Mouse (Mus musculus) liver, adult 10 weeks (tissue): ENCODE measurements around the gene D830030K20Rik. TPM values are rescaled to one million over a fixed set of nuclear protein-coding genes. Genes with fewer than 3 reads are reported as not detected.

Source experiments
- polyA plus RNA-seq: library from polyadenylated mRNA; stranded (reverse); fragments of 350-450 nt; fragmentation: Illumina TruSeq; extraction: RNeasy Lipid Tissue Mini Kit (QIAGEN cat#74804); gene quantifications from one replicate; pipeline ENCODE4 v1.2.3, GENCODE M21; 2014; ENCODE audit warnings: low read depth, low replicate concordance

D830030K20Rik gene
- polyA plus RNA-seq = not detected

DNA sequence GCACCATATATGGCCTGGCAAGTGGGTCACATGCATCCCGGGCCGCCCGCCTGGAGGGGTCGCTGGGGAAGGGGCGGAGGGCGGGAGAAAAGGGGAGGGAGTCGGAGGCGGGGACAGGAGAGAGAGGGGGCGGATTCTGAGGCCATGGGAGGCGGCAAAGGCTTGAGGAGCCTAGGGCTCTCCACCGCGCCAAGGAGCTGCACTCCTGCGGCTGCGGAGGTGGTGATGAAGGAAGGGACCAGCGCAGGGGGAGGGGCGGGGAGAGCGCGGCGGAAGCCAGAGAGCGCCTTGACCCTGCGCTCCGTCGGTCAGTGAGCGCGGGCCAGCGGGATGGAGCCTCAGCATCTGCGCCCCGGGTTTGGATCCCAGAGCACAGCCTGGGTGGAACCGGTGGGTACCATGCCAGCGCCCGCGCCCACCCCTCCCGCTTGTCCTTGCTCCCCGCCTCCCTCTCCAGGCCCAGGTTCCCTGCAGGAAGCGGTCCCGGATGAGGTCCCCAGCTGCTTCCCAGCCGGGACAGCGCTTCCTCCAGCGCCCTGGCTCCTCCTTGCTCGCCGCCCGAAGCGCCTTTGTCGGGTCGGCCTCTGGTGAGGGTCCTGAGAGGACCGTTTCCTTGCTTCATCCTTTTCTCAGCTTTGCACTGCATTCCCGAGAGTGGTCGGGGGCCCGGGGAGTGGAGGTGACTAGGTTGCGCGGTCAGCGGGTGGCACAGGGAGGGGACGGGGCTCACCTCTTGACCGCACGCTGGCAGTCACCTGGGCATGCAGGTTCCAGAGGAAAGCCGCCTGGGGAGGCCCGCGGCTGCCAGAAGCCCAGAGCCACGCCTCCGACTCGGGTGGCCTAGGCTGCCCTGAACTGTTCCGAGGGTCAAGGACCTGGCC is at the start of gene D830030K20Rik:
D830030K20Rik (plus strand) TSS at position 217 of the 881 bp plus-strand sequence.

GRCm38 (mm10) chr14:3187955-3188354 is 20.3 kb upstream of the D830030K20Rik start, which contains the start of gene Gm5795:
Gm5795 (plus strand) TSS chr14:3188255.

Other genes starting within 250 kb of the D830030K20Rik start
- not detected for gene Gm2888, start 178.5 kb upstream of the D830030K20Rik start, polyA plus RNA-seq
- gene Gm2897, start 159.2 kb upstream of the D830030K20Rik start, polyA plus RNA-seq = not detected
- not detected for gene Gm10340, start 74.5 kb upstream of the D830030K20Rik start, polyA plus RNA-seq
- not detected for gene Gm5795, start 20.2 kb upstream of the D830030K20Rik start, polyA plus RNA-seq
- not detected for gene Gm2956, start 124.1 kb downstream of the D830030K20Rik start, polyA plus RNA-seq
- gene Gm10413, start 186.6 kb downstream of the D830030K20Rik start, polyA plus RNA-seq = not detected
- gene Gm10409, start 204.1 kb downstream of the D830030K20Rik start, polyA plus RNA-seq = not detected
- not detected for gene Gm3005, start 219.6 kb downstream of the D830030K20Rik start, polyA plus RNA-seq
- not detected for gene Gm10408, start 240.9 kb downstream of the D830030K20Rik start, polyA plus RNA-seq